Mouse (Mus musculus) testis, postnatal 14 days (tissue): Measurements from ENCODE around the gene Herc1.

Source experiments
- DNase-seq: peaks from one replicate; pipeline ENCODE4 v3.0.0; 2021; ENCODE audit warnings: low spot score

The Herc1 gene

GRCm38 (mm10) chr9:66349860-66350787, at the start of gene Herc1:
Gene Herc1 (plus strand): TSS chr9:66350450.
- DNase-seq, result peak; percentile 97

- no peak for DNase-seq
Measured at GRCm38 (mm10) chr9:66304320-66305090, 45.7 kb upstream of the Herc1 start.

GRCm38 (mm10) chr9:66305121-66306112, 44.8 kb upstream of the Herc1 start:
- no peak for DNase-seq

GRCm38 (mm10) chr9:66306414-66306813, 43.8 kb upstream of the Herc1 start:
- DNase-seq, result no peak

GRCm38 (mm10) chr9:66307341-66307740, 42.9 kb upstream of the Herc1 start:
- peak; percentile 44 for DNase-seq

- no peak for DNase-seq
Measured at GRCm38 (mm10) chr9:66308741-66309140, 41.5 kb upstream of the Herc1 start.

- DNase-seq, result no peak
Measured at GRCm38 (mm10) chr9:66311458-66311857, 38.8 kb upstream of the Herc1 start.

- DNase-seq, result no peak
Measured at GRCm38 (mm10) chr9:66316603-66317002, 33.6 kb upstream of the Herc1 start.

- DNase-seq, result no peak
Measured at GRCm38 (mm10) chr9:66322010-66322931, 28.0 kb upstream of the Herc1 start.

- no peak for DNase-seq
Measured at GRCm38 (mm10) chr9:66326879-66327278, 23.4 kb upstream of the Herc1 start.

GRCm38 (mm10) chr9:66329474-66329873, 20.8 kb upstream of the Herc1 start:
- no peak for DNase-seq

- DNase-seq, result no peak
Measured at GRCm38 (mm10) chr9:66330437-66330836, 19.8 kb upstream of the Herc1 start.

GRCm38 (mm10) chr9:66331548-66331947, 18.7 kb upstream of the Herc1 start:
- no peak for DNase-seq

GRCm38 (mm10) chr9:66332393-66332792, 17.9 kb upstream of the Herc1 start:
- DNase-seq, result no peak

GRCm38 (mm10) chr9:66337280-66337679, 13.0 kb upstream of the Herc1 start:
- DNase-seq, result no peak

GRCm38 (mm10) chr9:66338005-66338782, 12.1 kb upstream of the Herc1 start:
- DNase-seq, result no peak

- DNase-seq, result no peak
Measured at GRCm38 (mm10) chr9:66339714-66340113, 10.5 kb upstream of the Herc1 start.

- no peak for DNase-seq
Measured at GRCm38 (mm10) chr9:66340394-66341094, 9.7 kb upstream of the Herc1 start.

- DNase-seq, result no peak
Measured at GRCm38 (mm10) chr9:66347405-66348035, 2.7 kb upstream of the Herc1 start.
